Mouse (Mus musculus) adrenal gland, postnatal 25 days (tissue): ENCODE results near the gene Eml1. TPM values are rescaled to one million over a fixed set of nuclear protein-coding genes. Genes with fewer than 3 reads are reported as not detected.

Source experiments
- DNase-seq: peaks from one replicate; pipeline ENCODE4 v3.0.0; 2021; ENCODE audit warnings: mixed read lengths
- long read RNA-seq: library from polyadenylated mRNA; stranded (forward); transcript quantifications from one replicate; pipeline ENCODE4 v2.0.0, GENCODE M21; 2021
- total RNA-seq: library from RNA; stranded (reverse); gene quantifications from 2 replicates; pipeline ENCODE4 v1.2.3, GENCODE M21; 2021

Eml1 gene
- total RNA-seq: 15.5 and 20.6 TPM in 2 replicates
- long read RNA-seq, full-length matches to known transcripts: 16 of 18 reads
- long read RNA-seq, partial matches to known transcripts: 2 of 18 reads
- long read RNA-seq, other reads (novel, unspliced or antisense): 0 of 18 reads

DNA sequence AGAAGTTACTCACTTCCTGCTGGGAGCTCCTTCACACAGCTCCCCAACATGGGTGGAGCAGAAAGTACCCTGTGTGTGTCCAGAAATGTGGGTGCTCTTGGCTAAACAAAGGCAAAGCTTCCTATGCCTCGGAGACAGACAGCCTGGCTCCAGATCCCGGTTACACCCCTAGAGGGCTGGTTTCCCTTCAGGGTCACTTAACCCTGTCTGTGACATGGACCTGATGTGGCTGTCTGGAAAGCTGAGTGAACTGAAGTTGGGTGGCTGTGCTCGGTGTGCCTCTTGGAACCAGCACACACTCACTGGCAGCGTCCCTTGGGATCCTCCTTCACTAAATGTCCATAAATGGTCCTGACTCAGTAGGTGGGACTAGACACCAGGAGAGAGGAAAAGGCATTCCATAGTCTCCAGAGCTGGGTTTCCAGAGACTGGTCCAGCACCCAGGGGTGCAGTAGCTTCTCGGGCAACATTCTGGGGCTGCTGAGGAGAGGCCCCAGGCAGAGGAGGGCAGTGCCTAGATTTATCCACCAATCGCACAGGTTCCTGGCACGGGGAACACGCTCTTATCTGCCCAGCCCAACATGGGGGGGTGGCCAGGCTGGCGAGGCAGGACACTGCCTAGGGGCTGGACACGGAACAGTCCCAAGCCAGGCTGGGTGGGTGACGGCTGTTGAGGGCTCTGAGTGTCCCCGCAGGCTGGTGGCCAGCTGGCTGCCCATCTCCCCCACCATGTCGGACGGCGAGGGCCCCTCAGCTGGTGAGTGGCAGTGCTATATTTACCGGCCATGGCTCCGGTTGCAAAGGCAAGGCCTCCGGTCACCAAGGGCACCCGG, at the start of gene Eml1:
TSS of gene Eml1 (plus strand) at position 362 of the 833 bp plus-strand sequence.
- DNase-seq: peak; percentile 35

- no peak for DNase-seq
These were observed 44.4 kb upstream of the Eml1 start for GRCm38 (mm10) chr12:108326401-108326800.

GRCm38 (mm10) chr12:108327889-108328491, 42.8 kb upstream of the Eml1 start:
- no peak for DNase-seq

- peak; percentile 88 for DNase-seq
These were observed 37.7 kb upstream of the Eml1 start for GRCm38 (mm10) chr12:108333056-108333455.

GRCm38 (mm10) chr12:108333481-108333882, 37.3 kb upstream of the Eml1 start:
- DNase-seq: no peak

DNA sequence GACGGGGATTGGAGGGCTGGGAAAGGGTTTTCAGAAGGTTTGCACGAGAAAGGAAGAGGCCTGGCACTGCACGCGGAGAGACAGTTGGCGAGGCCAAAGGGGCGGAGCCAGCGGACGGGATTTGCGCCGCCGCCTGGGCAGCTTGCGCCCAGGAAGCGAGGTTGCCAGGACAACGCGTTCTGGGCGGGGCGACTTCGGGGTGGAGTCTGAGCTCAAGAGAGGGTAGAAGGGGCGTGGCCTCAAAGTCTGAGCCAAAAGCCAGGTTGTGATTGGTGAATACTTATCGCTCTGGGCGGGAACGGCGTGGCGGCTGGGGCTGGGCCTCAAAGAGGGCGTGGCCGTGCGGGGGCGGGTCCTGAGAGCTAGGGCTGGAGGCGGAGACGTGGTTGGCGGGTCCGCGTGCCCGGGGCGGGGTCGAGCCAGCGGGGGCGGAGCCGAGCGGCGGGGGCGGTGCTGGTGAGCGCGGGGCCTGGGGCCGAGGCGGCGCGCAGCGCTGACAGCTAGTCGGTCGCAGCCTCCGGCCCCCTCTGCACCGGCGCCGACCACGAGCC, 36.8 kb upstream of the Eml1 start, which contains the start of gene Cyp46a1:
TSS of gene Cyp46a1 (plus strand) at position 487 of the 551 bp plus-strand sequence.
- DNase-seq: peak; percentile 100

DNA sequence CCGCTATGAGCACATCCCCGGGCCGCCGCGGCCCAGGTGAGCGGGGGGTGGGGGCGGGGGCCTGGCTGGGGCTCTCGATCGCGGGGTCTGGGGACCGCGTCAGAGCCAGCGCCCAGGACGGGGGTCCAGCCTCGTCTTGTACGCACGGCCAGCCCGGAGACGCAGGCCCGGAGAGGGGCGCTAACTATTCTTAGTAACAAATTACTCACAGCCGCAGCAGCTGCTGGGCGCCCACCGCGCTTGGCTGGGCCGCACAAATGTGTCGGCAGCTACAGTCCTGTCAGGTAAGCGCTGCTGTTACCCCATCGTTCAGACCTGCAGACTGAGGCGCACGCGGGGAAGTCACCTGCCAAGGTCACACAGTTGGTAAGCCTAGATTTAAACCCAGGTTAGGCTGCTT, 36.2 kb upstream of the Eml1 start:
- no peak for DNase-seq

- DNase-seq: no peak
These were observed 32.1 kb upstream of the Eml1 start for GRCm38 (mm10) chr12:108338572-108339190.

DNA sequence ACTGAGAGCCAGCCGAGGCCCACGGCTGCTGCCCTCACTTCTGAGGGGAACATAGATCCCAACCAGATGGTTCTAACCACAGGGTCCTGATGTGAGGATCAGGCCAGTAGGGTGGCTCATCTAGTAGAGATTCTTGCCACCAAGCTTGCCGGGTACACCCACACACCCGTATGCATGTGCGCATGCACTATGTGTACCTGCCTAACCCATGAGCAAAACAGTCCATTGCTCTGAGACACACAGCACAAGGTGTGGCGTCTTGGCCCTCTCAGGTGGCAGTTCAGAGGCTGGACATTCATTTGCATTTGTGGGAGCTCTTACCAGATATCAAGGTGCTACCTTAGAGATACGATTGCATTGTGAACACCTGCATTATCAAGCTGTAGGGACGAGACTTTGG, 22.6 kb upstream of the Eml1 start:
- DNase-seq: no peak

- no peak for DNase-seq
These were observed 21.7 kb upstream of the Eml1 start for GRCm38 (mm10) chr12:108349026-108349425.

DNA sequence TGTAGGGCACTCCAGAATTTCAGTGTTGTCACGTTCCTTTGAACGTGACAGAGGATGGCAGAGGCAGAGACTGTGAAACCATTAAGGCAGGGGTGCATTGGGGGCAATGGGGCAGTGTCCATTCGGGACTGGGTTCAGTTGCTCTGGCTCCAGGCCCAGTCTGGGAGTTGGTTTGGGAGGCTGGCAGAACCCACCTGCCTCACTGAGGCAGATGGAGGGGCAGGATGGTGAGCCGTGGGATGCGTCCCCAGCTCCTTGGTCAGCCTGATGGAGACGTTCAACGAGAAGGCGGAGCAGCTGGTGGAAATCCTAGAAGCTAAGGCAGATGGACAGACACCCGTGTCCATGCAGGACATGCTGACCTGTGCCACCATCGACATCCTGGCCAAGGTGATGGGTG, 19.8 kb upstream of the Eml1 start:
- DNase-seq: no peak

- no peak for DNase-seq
These were observed 18.2 kb upstream of the Eml1 start for GRCm38 (mm10) chr12:108352371-108353136.

DNA sequence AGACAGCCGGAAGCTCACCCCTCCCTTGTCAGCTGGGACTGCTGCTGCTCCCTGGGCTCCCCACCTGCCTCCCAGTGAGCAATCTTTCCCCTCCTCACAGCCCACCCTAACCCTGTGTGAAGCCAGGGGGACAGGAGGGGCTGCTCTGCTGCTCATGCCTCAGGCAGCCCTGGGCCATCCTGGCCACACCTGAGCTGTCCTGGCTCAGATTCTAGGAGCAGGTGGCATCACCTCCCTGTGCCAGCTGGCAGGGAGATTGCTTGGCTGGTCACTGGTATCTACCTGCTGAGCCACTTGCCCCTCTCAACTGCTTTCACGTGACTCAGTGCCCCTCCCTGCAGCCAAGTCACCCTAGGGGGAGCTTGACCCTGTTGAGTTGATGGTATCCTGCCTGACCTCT, 16.5 kb upstream of the Eml1 start:
- peak; percentile 20 for DNase-seq

GRCm38 (mm10) chr12:108355271-108355670, 15.5 kb upstream of the Eml1 start:
- no peak for DNase-seq

DNA sequence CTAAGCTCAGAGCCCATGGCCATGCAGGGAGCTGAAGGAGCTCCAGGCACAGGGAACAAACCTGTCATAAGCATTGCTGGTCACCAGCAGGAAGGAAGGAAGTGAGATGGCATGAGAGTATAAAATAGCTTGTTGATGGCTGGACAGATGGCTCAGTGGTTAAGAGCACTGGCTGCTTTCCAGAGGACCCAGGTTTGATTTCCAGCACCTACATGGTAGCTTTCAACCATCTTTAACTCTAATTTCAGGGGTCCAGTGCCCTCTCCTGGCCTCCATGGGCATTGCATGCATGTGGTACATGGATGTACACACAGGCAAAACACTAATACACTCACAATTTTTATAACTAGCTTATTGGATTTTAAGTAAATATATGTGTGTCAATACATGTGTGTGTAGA, 14.8 kb upstream of the Eml1 start:
- no peak for DNase-seq

DNA sequence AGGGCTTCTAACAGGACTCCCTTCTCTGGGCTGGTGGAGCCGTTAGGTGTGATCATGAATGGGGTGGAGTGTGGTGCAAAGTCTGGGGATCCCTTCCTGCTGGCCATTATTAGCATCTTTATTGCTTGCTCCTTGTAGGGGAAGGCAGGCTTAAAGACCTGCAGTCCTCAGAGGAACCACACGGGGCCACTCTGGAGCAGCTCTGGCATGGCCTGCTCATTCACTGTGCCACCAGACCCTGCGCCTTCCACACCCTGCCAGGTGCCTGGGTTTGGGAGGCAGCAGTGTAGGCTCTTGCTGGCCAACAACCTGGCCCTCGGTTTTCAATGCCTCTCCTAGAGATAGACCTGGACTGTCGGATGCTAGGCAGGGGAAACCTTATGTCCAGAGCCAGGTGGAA, 7.0 kb upstream of the Eml1 start:
- peak; percentile 84 for DNase-seq

- DNase-seq: peak; percentile 47
These were observed 5.4 kb upstream of the Eml1 start for GRCm38 (mm10) chr12:108365340-108365739.

DNA sequence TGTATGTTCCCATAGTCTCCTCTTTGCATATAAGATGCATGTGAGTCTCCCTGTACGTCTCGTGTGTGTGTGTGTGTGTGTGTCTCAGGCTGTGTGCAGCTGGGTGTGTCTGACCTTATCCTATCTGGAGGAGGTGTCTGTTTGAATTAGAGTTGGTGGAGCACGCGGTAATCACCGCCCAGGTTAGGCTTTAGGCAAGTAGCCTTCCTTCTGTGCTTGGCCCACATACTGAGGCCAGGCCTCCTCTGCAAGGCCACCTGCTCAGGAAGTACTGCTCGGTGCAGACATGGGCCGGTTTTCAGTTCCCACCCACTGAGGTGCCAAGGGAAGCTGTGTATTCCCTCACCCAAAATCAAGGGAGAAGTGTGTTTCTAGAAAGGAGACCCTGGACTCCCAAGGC, 4.9 kb upstream of the Eml1 start:
- no peak for DNase-seq

- no peak for DNase-seq
These were observed 2.8 kb upstream of the Eml1 start for GRCm38 (mm10) chr12:108367909-108368308.

DNA sequence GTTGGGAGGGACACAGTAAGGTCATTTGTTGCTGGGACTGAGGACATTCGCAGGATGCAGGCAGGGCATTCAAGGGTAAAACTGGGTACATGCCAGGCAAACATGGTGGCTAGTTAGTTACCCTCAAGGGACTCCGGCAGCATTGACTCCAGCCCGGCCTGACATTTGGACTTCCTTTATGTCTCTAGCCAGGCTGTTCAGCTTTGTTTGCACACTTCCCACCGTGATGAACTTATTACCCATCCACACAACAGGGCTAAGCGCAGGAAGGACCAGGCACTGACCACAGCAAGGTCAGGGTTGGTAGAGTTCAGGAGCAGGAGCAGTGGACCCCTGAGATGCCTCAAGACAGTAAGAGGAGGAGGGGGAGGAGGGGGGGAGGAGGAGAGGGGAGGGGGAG, 1.8 kb upstream of the Eml1 start:
- DNase-seq: no peak

GRCm38 (mm10) chr12:108371429-108371765, 640 bp downstream of the Eml1 start:
- no peak for DNase-seq

DNA sequence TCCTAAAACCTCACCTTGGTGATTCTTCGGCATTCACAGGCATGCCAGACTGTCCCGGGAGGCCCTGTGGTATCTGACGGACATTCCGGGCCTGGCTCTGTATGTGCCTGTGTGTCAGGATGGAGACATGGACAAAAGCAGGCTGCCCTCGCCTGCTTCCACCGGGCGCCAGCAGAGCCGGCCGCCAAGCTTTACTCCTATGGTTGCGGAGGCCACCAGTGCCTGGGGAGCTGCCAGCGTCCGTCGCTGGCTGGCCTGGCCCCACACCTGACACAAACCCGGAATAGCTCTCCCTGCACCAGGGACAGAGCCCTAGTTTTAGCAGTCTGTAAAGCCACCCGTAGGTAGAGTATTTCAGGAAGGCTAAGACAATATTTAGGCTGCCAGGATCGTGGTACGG, 1.5 kb downstream of the Eml1 start:
- no peak for DNase-seq
